Mouse (Mus musculus) gonadal fat pad, adult 2 months (tissue): ENCODE data around the gene Nup188. TPM values are rescaled to one million over a fixed set of nuclear protein-coding genes. Genes with fewer than 3 reads are reported as not detected.

Experiments
- DNase-seq: peaks from one replicate; pipeline ENCODE4 v3.0.0-alpha.2; 2012; ENCODE audit warnings: low read depth
- polyA plus RNA-seq: library from polyadenylated mRNA; depleted of rRNA; stranded (reverse); fragments of >200 nt; gene quantifications from 2 replicates; pipeline ENCODE4 v1.2.3, GENCODE M21; 2012; rRNA removed

The Nup188 gene
- 28.9 and 30.4 TPM in 2 replicates for polyA plus RNA-seq

GRCm38 (mm10) chr2:30286192-30287026 lies at the start of gene Nup188, which contains the start of gene Dolk:
TSS of gene Nup188 (plus strand) at chr2:30286397.
TSS of gene Dolk (minus strand) at chr2:30286334.
- DNase-seq: no peak

DNA sequence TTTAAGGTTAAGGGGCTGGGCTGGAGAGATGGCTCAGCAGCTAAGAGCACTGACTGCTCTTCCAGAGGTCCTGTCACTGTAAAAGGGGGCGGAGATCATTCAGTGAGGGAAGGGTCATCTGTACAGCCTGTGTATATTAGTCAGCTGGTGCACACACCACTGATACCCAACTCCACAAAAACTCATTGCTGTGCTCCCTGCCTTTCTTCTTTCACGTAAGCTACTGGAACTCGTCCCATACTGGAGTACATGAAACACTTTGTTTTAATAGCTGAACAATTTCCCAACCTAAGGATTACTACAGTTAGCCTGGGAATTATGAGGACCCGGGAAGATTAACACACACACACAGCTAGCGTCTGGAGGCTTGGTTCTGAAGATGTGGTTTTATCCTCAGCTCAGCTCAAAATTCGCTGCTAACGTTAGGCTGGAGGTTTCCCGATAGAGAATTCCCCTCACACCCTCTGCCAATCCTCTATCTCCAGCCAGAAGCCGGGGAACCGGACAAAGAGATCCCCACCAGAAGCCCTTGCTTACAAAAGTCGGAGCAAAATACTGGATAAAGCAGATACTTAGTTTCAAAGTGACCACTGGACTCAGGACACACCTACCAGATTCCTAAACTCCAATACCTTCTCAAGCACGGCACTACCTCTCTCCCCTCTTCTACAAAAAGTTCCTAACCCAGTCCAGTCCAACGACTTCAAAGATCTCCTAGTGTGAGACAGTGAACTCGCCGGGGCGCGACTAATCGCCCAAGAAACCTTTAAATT lies 49.6 kb upstream of the Nup188 start:
- DNase-seq: peak; percentile 73

- peak; percentile 66 for DNase-seq
Observed at GRCm38 (mm10) chr2:30237199-30237880, 48.9 kb upstream of the Nup188 start, which contains the start of gene Lrrc8a. TSS of gene Lrrc8a (plus strand) at chr2:30237715.

- DNase-seq: no peak
Observed at GRCm38 (mm10) chr2:30237881-30238280, 48.3 kb upstream of the Nup188 start.

DNA sequence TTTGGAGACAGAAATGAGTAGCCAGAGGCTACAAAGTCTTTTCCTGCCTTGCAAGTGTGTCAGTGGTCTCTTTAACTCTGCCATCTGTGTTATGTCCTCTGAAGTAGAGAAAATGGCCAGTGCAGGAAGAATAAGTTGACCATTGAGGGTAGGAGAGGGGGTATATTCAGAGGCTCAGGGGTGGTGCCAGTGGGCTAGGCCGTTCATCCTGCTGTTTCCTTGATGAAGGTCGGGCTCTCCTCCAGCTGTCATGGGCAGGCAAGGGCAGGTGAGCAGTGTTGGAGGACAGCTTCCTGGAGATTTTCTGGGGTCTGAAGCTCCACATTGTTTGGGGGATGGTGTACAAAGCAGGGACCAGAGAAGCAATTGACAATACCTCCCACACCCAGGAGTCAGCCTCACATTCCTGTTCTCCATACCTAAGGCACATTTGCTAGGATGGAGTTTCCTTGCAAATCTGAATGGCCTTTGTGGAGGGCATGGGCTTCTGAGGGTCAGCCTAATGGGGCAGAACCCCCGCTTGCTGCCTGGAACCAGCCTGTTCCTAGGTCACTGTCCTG lies 47.2 kb upstream of the Nup188 start:
- DNase-seq: no peak

DNA sequence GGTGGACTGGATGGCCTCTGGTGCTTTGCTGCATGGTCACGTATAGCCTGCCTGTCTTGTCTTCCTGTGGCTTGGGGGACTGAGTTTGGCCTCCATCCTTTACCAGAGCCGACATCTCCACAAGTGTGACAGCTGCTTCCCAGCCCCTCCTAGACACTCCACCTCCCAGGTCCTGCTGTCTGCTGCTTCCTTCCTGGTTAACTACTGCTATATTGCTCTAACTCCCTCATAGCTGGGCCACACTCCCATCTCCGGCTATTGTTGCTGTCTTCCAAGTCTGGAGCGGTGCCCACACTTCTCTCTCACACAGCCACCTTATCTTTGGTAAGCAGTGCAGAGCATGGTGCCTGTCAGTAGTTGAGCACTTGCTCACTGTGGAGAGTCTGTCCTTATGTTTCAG lies 46.4 kb upstream of the Nup188 start:
- DNase-seq: no peak

GRCm38 (mm10) chr2:30240267-30240666 lies 45.9 kb upstream of the Nup188 start, which contains the start of gene Gm28035:
TSS of gene Gm28035 (plus strand) at chr2:30240567.
- DNase-seq: no peak

- no peak for DNase-seq
Observed at GRCm38 (mm10) chr2:30242509-30242908, 43.7 kb upstream of the Nup188 start.

DNA sequence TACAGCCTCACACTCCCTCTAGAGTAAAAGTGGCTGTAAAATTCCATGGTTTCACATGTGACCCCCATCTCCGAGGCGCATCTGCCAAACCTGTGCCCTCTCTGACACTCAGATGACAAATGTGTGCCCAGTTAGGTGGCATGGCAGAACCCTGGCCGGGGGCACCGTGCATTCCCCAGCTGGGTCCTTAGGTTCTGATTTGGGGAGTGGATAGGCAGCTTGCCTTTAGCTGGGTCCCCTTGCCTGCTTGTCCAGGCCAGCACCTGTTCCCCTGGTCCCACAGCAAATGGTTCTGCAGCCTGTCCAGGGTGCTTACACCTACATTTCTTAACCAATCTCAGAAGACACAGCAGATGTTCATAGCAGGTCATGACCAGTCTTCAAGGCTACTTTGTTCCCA lies 42.8 kb upstream of the Nup188 start:
- DNase-seq: no peak

- no peak for DNase-seq
Observed at GRCm38 (mm10) chr2:30244595-30245178, 41.5 kb upstream of the Nup188 start.

DNA sequence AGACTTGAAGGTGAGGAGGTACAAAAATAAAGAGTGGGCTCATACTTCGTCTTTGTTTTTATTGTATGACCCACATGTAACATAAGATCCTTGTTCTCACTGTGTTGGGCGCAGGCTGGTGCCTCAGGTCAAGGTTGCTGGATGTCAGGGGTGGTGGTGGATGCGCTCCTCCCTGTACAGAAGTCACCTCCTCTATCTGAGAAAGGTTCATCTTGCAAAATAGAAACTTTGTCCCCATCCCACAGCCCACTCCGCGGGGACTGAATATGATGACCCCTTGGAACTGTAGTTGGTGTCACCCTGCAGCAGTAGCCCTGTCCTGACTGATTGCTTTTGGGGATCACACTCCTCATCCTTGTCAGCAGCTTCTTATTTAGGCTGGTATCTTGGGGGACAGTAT lies 39.2 kb upstream of the Nup188 start:
- DNase-seq: no peak

GRCm38 (mm10) chr2:30247681-30248080 lies 38.5 kb upstream of the Nup188 start:
- DNase-seq: no peak

DNA sequence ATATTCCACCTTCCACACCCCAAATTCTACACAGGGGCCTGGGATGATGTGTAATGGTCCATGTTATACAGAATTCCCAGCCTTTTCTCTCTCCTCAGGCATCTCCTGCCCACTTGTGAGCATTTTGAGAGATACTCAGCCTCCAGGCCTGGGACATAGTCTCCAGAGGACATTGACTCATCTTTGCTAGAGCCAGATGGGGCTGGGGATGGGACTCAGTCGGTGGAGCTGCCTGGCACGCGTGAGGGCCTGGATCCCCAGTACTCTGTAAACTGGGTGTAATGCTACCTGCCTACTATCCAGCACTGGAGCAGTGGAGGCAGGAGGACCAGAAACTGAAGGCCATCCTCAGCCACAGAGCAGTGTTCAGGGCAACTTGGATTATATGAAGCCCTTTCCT lies 37.0 kb upstream of the Nup188 start:
- no peak for DNase-seq

- no peak for DNase-seq
Observed at GRCm38 (mm10) chr2:30250166-30251128, 35.8 kb upstream of the Nup188 start.

DNA sequence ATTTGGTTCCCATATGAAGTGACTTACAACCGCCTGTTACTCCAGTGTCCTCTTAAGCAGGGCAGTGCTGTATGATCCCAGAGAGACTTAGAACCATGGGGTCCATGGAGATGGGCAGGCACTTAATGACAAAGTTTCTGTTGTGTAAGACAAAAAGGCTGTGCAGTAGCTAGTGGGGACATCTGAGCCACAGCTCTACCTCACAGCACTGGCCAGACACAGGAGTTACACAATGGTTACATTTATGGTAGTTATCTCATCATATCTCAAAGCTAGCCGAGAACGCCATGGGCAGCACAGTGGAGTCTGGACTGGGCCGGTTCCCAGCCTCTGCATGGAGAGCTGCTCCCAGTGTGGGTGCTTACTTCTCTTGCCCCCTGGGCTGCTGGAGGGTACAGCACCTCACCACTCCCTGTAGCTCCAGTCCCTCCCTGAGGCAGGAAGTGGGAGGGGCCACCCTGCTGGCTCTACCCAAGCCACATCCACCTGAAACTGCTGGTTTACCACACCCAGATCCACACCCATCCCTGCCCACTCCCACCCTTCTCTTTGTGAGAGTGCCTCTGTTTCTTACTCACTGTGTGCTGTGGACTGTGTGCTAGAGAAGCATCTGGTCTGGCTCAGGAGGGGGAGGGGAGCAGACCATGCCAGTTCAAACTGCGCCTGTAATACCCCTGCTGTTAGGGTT lies 34.6 kb upstream of the Nup188 start:
- no peak for DNase-seq

DNA sequence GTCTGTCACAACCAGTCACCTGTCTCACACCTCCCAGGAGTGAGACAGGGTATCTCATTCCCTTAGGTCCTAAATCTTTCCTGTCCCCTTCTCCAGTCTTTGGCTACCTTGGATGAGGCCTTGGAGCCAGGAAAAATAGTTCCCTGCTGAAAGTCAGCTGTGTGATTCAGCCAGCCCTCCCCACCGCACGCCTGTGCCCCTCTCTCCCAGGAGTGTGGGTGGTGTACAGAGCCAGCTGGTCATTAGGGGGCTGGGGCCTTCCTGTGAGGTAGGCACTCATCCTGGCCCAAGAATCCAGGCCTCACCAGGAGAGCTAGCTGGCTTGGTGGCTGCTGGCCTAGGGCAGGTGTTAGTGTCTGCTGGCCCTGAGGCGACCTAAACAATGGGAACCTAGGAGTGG lies 33.7 kb upstream of the Nup188 start:
- DNase-seq: no peak

DNA sequence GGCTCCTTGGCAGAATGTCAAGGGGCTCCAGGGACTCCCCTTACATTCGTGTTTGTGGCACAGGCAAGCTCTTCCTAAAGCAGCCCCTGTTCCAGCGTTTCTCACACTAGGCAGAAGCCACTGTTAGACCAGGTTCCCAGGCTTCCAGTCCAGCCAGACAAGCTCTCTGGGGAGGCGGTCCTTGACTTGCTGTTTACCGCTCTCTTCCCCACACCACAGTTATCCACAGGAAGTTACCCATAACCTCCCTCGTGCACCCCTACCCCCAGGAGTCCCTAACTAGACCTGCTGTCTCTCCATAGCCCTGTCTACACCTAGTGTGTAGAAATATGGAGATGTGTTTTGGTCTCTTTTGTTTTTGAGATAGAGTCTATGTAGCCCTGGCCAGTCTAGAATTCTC lies 32.4 kb upstream of the Nup188 start:
- no peak for DNase-seq

GRCm38 (mm10) chr2:30255631-30256395 lies 30.4 kb upstream of the Nup188 start:
- no peak for DNase-seq
